Mouse (Mus musculus): Measurements from ENCODE around the gene Fndc9.

Gene Fndc9

DNA sequence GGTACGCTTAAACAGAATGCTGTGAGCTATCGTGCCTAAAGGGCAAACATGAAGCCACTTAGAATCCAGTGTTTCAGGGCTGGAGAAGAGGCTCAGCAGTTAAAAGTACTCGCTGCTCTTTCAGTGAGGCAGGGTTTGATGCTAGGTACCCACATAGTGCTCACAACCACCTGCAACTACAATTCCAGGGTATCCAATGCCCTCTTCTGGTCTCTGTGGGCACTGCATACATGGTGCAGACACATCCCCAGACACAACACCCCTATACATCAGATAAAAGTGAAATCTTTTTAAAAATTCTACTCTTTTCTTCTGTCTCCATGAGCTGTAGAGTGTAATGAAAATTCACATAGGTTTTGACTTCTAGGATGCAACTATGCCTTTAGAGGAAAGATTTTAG lies 38.6 kb downstream of the Fndc9 start:
- in situ Hi-C loops (cut with MboI) = loop anchor here (25.0 kb wide), 1 partner anchor 363 kb away; the partner anchor contains the start of gene Dppa1

DNA sequence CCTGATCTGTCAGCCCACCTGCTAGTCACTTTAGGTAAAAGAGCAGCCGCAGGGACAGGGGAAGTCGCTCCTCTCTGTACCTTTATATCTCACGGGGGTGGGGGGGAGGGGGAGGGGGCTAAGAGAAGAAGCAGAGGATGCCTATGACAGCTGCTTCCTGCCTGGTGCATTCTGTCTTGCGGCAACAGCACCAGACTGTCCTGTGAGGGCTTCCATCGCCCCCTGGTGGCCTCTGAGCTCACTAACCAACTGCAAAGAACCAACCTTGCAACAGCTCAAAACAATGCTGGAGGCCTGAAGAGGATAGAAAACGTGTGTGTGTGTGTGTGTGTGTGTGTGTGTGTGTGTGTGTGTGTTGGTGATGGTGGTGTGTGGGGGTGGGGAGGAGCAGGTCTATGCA lies 40.0 kb downstream of the Fndc9 start:
- in situ Hi-C loops (cut with MboI) = no loop called here

DNA sequence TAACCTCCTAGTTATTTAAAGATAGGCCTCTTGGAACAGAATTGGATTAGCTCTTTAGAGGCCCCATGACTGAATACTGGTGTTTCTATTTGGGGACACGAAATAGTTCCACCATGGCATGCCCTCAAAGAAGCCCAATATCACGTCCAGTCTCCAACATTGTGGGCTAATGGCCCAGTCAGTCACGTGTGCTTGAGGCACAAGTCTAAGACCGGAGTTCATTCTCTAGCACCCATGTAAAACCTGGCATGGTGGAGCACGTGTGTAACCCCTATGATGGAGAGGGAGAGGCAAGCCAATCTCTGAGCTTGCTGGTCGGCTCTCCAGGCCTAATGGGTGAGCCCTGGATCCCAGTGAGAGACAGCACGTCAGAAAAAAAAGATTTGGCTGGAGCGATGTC lies 40.8 kb downstream of the Fndc9 start:
- in situ Hi-C loops (cut with MboI) = no loop called here

DNA sequence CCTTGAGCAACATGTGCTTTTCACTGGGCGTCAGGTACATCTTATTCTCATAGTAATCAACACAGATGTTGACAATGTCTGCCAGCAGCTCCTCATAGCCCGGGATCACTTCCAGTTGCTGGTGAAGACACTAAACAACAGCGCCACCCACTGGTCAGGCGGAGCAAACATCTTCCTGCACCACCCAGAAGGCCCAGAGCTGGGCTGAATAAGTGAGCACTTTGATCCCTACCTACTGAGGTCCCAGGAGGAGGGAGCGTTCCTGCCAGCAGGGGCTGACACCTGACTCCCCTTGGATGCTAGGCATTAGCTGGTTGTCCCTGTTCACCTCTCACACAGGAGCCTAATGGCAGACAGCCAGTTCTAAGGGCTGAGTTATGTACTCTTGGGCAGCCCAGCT lies 41.4 kb downstream of the Fndc9 start:
- in situ Hi-C loops (cut with MboI) = no loop called here

DNA sequence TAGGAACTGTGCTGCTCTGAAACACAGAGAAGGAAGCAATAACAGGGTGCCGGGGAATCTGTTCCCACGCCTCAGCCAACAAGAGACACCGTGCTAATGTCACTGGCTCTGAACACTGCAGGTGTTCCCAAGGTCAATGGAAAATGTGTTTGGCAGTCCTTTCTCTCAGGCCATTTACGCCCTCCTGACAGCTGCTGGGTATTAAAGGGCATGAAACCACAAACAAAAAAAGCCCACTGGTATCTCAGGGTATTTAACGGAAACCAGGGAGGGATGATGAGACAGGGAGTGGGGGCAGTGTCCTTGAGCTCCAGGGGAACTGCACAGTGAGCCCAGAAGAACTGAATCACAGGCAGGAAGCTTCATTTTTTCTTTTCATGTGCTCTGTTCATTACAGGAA lies 42.8 kb downstream of the Fndc9 start:
- in situ Hi-C loops (cut with MboI) = no loop called here

DNA sequence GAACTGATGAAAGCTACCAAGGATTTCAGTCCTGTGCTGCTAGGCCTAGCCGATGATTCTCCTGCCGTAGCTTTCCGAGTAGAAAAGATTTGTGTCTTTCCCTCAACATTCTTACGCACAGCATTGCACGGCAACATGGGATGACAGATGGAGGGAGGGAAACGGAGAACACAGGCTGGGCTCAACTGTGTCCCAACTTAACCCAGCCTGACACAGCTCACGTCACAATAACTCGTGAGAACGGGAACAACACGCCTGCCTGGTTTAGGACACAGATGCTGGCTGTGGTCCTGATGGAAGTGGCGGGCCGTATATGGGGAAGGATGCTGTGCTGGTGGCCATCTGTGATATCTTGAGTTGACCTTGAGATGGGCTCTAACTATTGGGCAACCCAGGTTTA lies 43.4 kb downstream of the Fndc9 start:
- in situ Hi-C loops (cut with MboI) = no loop called here

DNA sequence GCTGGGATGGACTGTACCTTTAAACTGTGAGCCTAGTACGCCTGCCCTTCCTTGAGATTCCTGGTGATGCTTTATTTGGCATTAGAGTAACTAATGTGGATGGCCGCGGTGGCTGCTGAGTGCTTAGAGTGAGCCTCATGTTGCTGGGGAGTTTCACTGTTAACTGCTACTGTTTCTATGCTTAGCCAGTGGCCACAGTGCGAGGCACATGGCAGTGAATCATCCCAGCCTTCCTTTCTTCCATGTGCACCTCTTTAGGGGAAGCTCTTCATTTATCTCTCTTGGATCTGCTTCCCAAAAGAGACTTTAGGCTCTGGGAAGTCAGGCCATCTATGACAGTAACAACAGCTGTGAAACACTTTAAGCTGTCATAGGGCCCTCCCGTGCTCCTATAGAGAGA lies 47.3 kb downstream of the Fndc9 start:
- in situ Hi-C loops (cut with MboI) = no loop called here

DNA sequence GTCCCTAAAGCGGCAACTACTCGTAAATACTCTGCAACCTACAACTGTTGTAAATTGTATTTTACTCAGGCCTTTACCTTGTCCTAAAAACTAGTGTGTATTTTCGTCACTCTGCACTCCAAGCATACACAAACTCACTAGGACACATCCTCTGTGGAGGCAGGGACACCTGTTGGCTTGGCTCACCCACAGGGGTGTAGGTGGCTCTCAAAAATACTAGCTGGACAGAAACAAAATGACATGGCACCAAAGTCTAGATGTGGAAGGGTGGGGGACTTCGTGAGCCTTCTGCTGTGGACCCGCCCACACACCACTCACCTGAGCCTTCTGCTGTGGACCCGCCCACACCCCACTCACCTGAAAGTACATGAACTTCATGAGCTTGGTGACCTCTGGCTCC lies 48.5 kb downstream of the Fndc9 start:
- in situ Hi-C loops (cut with MboI) = no loop called here

DNA sequence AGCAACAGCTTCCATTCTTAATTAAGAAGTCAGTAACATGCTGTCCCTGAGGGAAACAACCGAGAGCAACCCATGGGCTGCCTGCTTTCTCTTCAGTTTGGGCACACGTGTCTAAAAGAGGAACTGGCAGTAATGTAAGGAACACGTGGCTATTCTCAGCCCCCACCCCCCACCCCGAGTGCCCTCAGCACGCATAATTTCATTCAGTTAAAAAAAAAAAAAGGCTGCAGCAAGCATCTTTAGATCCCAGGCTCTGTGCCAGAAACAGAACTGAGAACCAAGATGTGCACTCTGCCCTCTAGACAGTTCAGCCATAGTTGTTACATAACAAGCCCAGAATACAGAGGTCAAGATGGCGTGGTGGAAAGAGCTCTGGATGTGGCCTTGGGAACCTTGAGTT lies 51.5 kb downstream of the Fndc9 start:
- in situ Hi-C loops (cut with MboI) = no loop called here

DNA sequence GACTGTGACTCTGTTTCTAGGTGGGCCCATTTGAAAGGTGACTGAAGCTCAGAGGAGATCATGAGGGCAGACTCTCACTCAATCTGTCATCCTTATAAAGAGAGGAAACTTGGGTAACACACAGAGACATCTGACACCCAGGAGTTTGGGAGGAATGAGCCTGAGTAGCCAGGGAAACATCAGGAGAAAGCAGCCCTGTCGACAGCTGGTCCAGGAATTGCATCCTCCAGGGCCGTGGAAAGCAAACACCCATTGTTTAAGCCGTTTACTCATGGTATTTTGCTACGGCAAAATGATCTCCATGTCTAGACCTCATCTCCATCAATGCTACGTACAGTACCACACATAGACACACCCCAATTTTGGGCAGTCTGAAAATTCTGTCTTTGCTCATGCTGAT lies 52.8 kb downstream of the Fndc9 start:
- in situ Hi-C loops (cut with MboI) = no loop called here

DNA sequence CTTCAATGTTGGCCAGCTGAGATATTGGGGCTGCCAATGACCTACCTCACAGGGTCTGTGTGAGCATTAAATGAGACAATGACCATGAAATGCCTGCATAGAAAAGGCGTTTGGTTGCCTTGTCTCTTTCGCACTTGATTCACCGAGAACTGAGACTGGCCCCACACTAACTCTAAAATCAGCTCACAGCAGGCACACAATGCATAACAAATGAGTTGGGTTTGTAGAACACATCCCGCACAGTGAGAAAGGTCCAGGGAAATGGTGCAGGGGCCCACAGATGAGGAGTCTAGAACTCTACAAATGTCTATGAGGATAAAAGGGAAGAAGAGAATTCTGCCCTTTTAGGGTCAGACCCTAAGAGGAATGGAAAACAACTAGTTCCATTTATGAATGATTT lies 53.7 kb downstream of the Fndc9 start:
- in situ Hi-C loops (cut with MboI) = no loop called here
